Mouse (Mus musculus) erythroblast, embryonic 14.5 days (primary cell): Measurements from ENCODE around the gene AU040320.

Source experiments
- GATA1 ChIP-seq: IDR thresholded peaks from 2 replicates; pipeline ENCODE4 v1.6.1; 2012; ENCODE audit warnings: low read length, inconsistent platforms, mixed read lengths
- TAL1 ChIP-seq: IDR thresholded peaks from 3 replicates; pipeline ENCODE4 v1.6.1; 2012; ENCODE audit warnings: low read length, inconsistent platforms, mixed read lengths

DNA sequence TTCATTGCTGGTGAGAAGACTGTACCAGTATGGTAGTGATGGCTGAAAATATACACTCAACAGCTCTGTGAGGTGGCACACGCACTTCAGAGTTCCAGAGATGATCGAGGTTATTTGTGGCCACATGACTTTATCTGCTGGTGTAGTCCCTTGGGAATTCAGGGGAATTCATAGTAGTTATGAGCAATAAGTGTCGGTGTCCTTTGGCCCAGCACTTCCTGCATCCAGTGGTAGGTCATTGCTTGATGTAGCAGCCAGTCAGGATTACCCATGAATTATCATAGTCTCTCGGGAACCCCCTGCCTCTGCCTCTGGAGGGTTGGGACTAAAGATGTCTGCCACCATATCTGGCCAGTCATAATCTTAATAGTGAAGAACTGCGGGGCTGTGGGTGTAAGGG is 70.6 kb downstream of the AU040320 start:
- TF ChIP-seq TAL1: no peak
- TF ChIP-seq GATA1: no peak
